Mouse (Mus musculus) bone marrow macrophage, adult 2 months (primary cell): Measurements from ENCODE around the gene Zfp568.

ENCODE experiments used
- CTCF ChIP-seq: IDR thresholded peaks from 2 replicates; pipeline ENCODE4 v1.5.1; 2012; ENCODE audit warnings: low read depth, mild to moderate bottlenecking, low read length, moderate library complexity
- POLR2A ChIP-seq: IDR thresholded peaks from 2 replicates; pipeline ENCODE4 v1.6.1; 2012; ENCODE audit warnings: mild to moderate bottlenecking, low read depth, low read length, borderline replicate concordance

- TF ChIP-seq CTCF (no peak), POLR2A (no peak)
Observed at GRCm38 (mm10) chr7:30027331-30027730, 43.6 kb downstream of the Zfp568 start.
